Mouse (Mus musculus) intestine, embryonic 14.5 days (tissue): ENCODE measurements around the gene 5530401A14Rik. TPM values are rescaled to one million over a fixed set of nuclear protein-coding genes. Genes with fewer than 3 reads are reported as not detected.

Source experiments
- ATAC-seq: fragments of 200-750 bp; cut with Nextera tagmentation; replicated peaks from 2 replicates; pipeline ENCODE4 v1.8.0; 2017; ENCODE audit warnings: low read depth, moderate number of reproducible peaks, moderate TSS enrichment, moderate library complexity; ENCODE audit not compliant: low FRiP score, low TSS enrichment
- DNase-seq: peaks from one replicate; pipeline ENCODE4 v3.0.0-alpha.2; 2018; ENCODE audit warnings: low spot score
- H3K27ac ChIP-seq: fragments of 300-500 bp; sonication (generic); 2 replicates; pipeline ENCODE4 v1.5.1; 2014; ENCODE audit warnings: low read depth, mild to moderate bottlenecking, control low read depth
- H3K27me3 ChIP-seq: fragments of 300-500 bp; sonication (generic); replicated peaks from 2 replicates; pipeline ENCODE4 v1.6.1; 2014; ENCODE audit warnings: low read length, control low read depth; ENCODE audit not compliant: control insufficient read depth, insufficient read depth
- H3K36me3 ChIP-seq: fragments of 300-500 bp; sonication (generic); 2 replicates; pipeline ENCODE4 v1.6.1; 2014; ENCODE audit warnings: low read length, control low read depth; ENCODE audit not compliant: control insufficient read depth, insufficient read depth
- H3K4me1 ChIP-seq: fragments of 300-500 bp; sonication (generic); replicated peaks from 2 replicates; pipeline ENCODE4 v1.6.1; 2014; ENCODE audit warnings: low read length, control low read depth, mixed read lengths; ENCODE audit not compliant: control insufficient read depth, insufficient read depth
- H3K4me2 ChIP-seq: fragments of 300-500 bp; sonication (generic); 2 replicates; pipeline ENCODE4 v1.6.1; 2014; ENCODE audit warnings: low read length
- H3K4me3 ChIP-seq: fragments of 300-500 bp; sonication (generic); 2 replicates; pipeline ENCODE4 v1.5.1; 2014; ENCODE audit warnings: low read depth, low read length, control low read depth, mixed read lengths
- H3K9ac ChIP-seq: fragments of 300-500 bp; sonication (generic); 2 replicates; pipeline ENCODE4 v1.6.1; 2014; ENCODE audit warnings: mild to moderate bottlenecking, low read length
- H3K9me3 ChIP-seq: fragments of 300-500 bp; sonication (generic); 2 replicates; pipeline ENCODE4 v1.6.1; 2016; ENCODE audit warnings: low read length, control low read depth; ENCODE audit not compliant: control insufficient read depth
- WGBS: fragments of 180-500 bp; shearing (Covaris S2); extraction: QIAGEN DNeasy Blood & Tissue Kit; methylation state at CpG from one replicate; pipeline ENCODE4 v1.1.7; 2014; 5-methylcytosine and 5-hydroxymethylcytosine counted together
- polyA plus RNA-seq: library from polyadenylated mRNA; unstranded; fragments of >200 nt; fragmentation: Nextera tagmentation; extraction: Ambion mirVana; gene quantifications from 2 replicates; pipeline ENCODE4 v1.2.1, GENCODE M21; 2014

5530401A14Rik gene
- polyA plus RNA-seq = not detected in 2 replicates

DNA sequence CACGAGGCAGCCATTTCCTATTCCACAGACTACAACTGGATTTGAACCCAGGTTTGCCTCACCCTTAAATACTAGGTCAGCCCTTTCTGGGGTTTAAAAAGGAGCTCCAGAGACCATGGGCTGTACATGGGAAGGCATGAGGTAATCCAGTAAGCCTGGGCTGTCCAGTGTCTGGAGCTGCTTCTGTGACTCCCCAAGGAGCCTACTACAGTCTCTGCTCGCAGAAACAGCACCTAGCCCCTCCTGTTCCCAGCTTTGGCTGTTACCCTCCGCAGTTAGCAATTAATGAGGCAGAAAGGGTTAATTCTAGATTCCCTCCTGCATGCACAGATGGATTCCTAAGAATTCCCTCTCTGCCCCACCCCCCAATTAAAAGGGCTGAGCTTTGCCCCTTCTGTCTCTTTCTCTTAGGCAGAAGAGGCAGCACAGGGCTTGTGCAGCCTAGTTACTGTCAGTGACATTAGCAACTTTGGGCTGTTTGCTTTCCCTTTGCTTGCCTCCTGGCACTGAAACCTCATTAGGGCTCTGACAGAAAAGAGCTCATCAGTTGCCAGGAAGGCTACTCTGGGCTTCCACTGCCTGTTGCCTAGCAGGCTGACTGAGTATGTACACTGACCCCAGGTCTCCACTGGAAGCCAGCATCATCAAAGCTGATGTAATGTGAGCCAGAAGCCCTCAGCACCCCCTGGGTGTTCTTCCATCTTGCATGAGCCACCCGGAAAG, at the start of gene 5530401A14Rik:
5530401A14Rik (plus strand) TSS at position 424 of the 723 bp plus-strand sequence.
- H3K9me3 ChIP-seq = no peaks in the 10 kb centered on the region
- no peak within 1 kb of the TSS for H3K4me2 ChIP-seq
- no peak within 1 kb of the TSS for H3K9ac ChIP-seq
- no peak within 1 kb of the TSS for H3K27ac ChIP-seq
- H3K4me1 ChIP-seq = no peaks in the 10 kb centered on the region; the same call in 1 of the 2 replicates
- H3K27me3 ChIP-seq = no peaks in the 10 kb centered on the region
- WGBS = 40% methylated on average over 4 of the region's 4 CpGs
- no peaks in the 10 kb centered on the region for H3K36me3 ChIP-seq
- ATAC-seq = no peak
- DNase-seq = no peak
- H3K4me3 ChIP-seq = no peak within 1 kb of the TSS

DNA sequence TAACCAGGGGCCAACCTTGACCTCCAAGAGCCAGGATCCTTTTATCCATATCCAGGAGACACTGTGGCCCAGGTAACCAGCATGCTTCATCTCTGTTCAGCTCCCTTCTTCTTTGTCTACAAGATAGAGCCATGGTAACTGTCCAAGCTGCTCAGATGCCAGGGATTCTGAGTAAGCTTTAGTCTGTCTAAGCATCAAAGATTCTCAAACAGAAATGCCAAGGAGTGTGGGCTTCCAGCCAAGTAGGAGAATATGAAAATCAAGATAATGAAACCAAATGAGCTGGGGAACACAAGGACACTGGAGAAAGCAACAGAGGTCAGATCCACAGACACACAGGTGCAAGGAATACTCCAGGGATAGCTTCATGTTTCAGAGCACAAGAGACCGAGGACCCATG, 45.7 kb upstream of the 5530401A14Rik start:
- H3K4me3 ChIP-seq = no peak overlapping the region
- H3K27ac ChIP-seq = no peak overlapping the region
- no peaks in the 10 kb centered on the region for H3K4me1 ChIP-seq
- H3K4me2 ChIP-seq = no peak overlapping the region
- DNase-seq = no peak
- no peaks in the 10 kb centered on the region for H3K27me3 ChIP-seq
- no peaks in the 10 kb centered on the region for H3K36me3 ChIP-seq
- ATAC-seq = no peak
- no peak overlapping the region for H3K9ac ChIP-seq
- H3K9me3 ChIP-seq = no peaks in the 10 kb centered on the region
- 83% methylated on average over 1 of the region's 1 CpGs for WGBS

DNA sequence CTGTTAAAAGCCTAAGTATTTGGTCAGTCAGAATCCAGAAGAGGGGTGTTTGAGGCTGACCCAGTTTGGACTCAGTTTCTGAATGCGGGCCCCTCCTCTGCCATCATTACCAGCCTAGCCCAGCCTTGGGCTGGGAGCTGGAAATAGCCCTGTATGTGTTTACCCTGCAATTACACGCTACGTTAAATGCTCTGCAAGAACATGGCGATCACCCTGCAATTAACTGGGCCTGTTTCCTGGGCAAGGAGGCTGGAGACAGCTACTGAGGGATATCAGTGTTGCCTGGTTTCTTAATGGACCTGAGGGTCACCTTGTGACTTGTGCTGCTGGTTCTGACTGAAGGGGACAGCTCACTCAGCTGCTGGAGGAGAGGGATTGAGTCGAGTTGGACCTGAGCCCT, 43.9 kb upstream of the 5530401A14Rik start:
- no peaks in the 10 kb centered on the region for H3K27me3 ChIP-seq
- H3K9ac ChIP-seq = no peak overlapping the region
- no peak overlapping the region for H3K4me3 ChIP-seq
- DNase-seq (no peak), ATAC-seq (no peak)
- no peaks in the 10 kb centered on the region for H3K9me3 ChIP-seq
- no peak overlapping the region for H3K27ac ChIP-seq
- no peaks in the 10 kb centered on the region for H3K36me3 ChIP-seq
- H3K4me2 ChIP-seq = no peak overlapping the region
- no peaks in the 10 kb centered on the region for H3K4me1 ChIP-seq
- WGBS = 51% methylated on average over 5 of the region's 5 CpGs

DNA sequence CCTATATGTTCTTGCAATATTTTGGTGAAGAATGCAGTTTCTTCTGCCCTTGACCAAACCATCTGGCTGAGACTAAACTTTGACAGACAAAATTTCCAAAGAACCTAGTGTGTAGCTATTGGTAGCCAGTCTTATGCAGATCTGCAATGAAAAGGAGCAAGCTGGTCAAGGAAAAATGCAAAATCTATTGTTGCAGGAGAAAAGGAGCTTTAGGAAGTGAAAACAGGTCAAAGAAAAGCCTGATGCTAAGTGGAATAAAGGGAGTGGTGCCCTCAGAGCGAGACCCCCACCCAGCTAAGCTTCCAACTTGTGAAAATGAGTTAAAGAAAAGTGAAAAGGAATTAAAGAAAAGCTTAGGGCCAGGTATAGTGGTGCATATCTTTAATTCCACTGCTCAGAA, 28.1 kb upstream of the 5530401A14Rik start:
- ATAC-seq = no peak
- DNase-seq = no peak
- WGBS = 61% methylated on average over 1 of the region's 1 CpGs
- no peak overlapping the region for H3K4me2 ChIP-seq
- no peak overlapping the region for H3K4me3 ChIP-seq
- no peak overlapping the region for H3K9ac ChIP-seq
- H3K4me1 ChIP-seq = no peaks in the 10 kb centered on the region
- no peak overlapping the region for H3K27ac ChIP-seq
- H3K9me3 ChIP-seq = no peaks in the 10 kb centered on the region
- no peaks in the 10 kb centered on the region for H3K36me3 ChIP-seq
- H3K27me3 ChIP-seq = no peaks in the 10 kb centered on the region

DNA sequence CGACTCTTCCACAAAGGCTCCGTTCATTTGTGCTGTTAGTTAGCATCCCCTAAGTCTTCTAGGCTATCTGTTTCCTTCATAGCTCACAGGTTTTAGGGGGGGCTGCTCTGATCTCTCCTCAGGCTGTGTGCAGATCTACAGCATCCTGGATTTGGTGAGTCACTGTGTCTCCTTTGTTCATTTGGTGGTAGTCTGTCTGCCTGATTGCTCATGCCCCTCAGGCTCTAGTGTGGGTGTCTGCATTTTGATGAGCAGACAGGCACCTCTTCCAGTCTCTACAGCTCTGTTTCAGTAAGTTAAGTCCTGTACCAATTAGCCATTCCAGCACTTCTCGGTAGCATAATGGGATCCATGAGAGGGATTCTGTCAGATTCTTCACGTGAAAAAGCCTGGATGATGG, 22.0 kb upstream of the 5530401A14Rik start:
- Histone ChIP-seq H3K9me3 (no peaks in the 10 kb centered on the region), H3K9ac (no peak overlapping the region), H3K27me3 (no peaks in the 10 kb centered on the region), H3K27ac (no peak overlapping the region), H3K4me2 (no peak overlapping the region), H3K4me3 (no peak overlapping the region), H3K36me3 (no peaks in the 10 kb centered on the region), H3K4me1 (no peaks in the 10 kb centered on the region)
- DNase-seq = no peak
- WGBS = 73% methylated on average over 4 of the region's 4 CpGs
- ATAC-seq = no peak

DNA sequence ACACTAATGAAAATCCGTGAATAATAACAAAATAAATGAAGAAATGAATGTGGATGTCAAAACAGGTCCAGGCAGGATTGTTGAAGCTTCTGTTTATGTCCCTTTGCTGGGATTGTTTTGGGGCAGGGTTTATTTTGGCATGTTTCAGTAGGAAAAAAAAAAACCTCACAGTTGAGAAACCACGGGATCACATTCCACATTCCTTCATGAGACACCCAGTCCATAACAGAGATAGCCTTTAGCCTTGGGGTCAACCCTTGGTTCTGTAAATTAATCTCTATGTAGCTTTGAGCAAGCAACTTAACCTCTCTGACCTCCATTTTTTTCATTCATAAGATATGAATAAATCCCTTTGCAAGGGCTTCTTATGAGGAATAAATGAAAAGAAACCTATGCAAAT, 19.5 kb upstream of the 5530401A14Rik start:
- Histone ChIP-seq H3K4me2 (no peak overlapping the region), H3K9ac (no peak overlapping the region), H3K36me3 (no peaks in the 10 kb centered on the region), H3K27me3 (no peaks in the 10 kb centered on the region), H3K27ac (no peak overlapping the region), H3K4me3 (no peak overlapping the region), H3K9me3 (no peaks in the 10 kb centered on the region), H3K4me1 (no peaks in the 10 kb centered on the region)
- DNase-seq (no peak), ATAC-seq (no peak)
- 33% methylated on average over 2 of the region's 2 CpGs for WGBS

DNA sequence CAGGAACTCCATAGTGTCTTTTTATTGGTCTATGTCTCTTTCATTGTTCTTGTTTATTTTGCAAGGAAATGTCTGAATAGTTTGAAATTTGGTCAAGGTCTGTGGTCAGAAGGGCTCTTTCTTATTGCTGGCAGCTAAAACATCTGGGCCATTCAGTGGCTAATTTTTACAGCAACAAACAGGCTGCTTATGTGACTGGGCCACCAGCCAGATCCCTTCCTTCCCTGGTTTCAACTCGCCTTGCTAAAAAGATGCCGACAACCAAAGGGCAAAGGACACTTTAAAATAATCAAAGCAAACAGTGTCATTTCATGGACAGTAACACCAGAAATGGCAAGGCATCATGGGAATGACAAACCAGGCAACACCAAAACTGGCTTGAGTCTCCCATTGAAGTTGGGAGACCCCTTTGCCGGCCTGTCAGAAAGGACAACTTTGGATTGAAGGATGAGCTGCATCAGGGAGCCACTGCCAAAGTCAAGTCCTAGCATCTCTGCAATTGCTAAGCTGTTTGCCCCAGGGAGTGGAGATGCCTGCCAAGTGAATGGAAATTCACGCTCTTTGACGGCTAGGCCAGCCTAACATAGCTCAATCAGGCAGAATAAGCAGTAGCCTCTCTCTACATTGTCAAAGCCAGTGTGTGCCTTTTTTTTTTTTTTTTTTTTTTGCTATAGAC, 15.3 kb upstream of the 5530401A14Rik start:
- no peak overlapping the region for H3K27ac ChIP-seq
- H3K27me3 ChIP-seq = no peaks in the 10 kb centered on the region
- H3K4me1 ChIP-seq = no peaks in the 10 kb centered on the region
- H3K36me3 ChIP-seq = no peaks in the 10 kb centered on the region
- no peaks in the 10 kb centered on the region for H3K9me3 ChIP-seq
- ATAC-seq (no peak), DNase-seq (no peak)
- no peak overlapping the region for H3K4me3 ChIP-seq
- no peak overlapping the region for H3K9ac ChIP-seq
- 75% methylated on average over 5 of the region's 5 CpGs for WGBS
- no peak overlapping the region for H3K4me2 ChIP-seq

DNA sequence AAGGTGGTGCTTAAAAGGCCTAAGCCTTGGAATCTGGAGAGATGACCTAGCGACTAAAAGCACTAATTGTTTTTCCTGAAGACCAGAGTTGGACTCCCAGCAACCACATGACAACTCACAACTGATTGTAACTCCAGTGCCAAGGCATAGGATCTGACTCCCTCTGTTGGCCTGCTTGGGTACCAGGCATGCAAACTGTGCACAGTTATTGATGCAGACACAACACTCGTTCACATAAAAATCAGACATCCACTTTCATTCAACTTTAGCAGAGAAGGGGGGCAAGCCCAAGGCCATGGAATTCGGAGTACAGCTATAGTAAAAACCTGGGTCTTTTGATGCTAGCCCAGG, 14.8 kb upstream of the 5530401A14Rik start:
- no peak overlapping the region for H3K4me3 ChIP-seq
- 80% methylated on average over 3 of the region's 3 CpGs for WGBS
- no peak overlapping the region for H3K27ac ChIP-seq
- no peaks in the 10 kb centered on the region for H3K4me1 ChIP-seq
- H3K9ac ChIP-seq = no peak overlapping the region
- DNase-seq (no peak), ATAC-seq (no peak)
- no peaks in the 10 kb centered on the region for H3K27me3 ChIP-seq
- no peak overlapping the region for H3K4me2 ChIP-seq
- no peaks in the 10 kb centered on the region for H3K36me3 ChIP-seq
- H3K9me3 ChIP-seq = no peaks in the 10 kb centered on the region
